Mouse (Mus musculus) embryonic facial prominence, embryonic 14.5 days (tissue): Measurements from ENCODE around the gene Hist1h4c. TPM values are rescaled to one million over a fixed set of nuclear protein-coding genes. Genes with fewer than 3 reads are reported as not detected.

Experiments used
- ATAC-seq: fragments of 200-750 bp; cut with Nextera tagmentation; 2 replicates; pipeline ENCODE4 v1.8.0; 2017; ENCODE audit warnings: low read depth, moderate number of reproducible peaks, moderate TSS enrichment
- DNase-seq: peaks from one replicate; pipeline ENCODE4 v3.0.0-alpha.2; 2015; ENCODE audit warnings: low spot score
- H3K27ac ChIP-seq: fragments of 300-500 bp; sonication (generic); replicated peaks from 2 replicates; pipeline ENCODE4 v1.5.1; 2014; ENCODE audit warnings: low read depth, mild to moderate bottlenecking, low read length, moderate library complexity
- H3K27me3 ChIP-seq: fragments of 300-500 bp; sonication (generic); replicated peaks from 2 replicates; pipeline ENCODE4 v1.6.1; 2014; ENCODE audit warnings: low read length; ENCODE audit not compliant: control insufficient read depth, insufficient read depth
- H3K36me3 ChIP-seq: fragments of 300-500 bp; sonication (generic); 2 replicates; pipeline ENCODE4 v1.6.1; 2014; ENCODE audit warnings: low read length, mixed read lengths; ENCODE audit not compliant: control insufficient read depth, insufficient read depth
- H3K4me1 ChIP-seq: fragments of 300-500 bp; sonication (generic); 2 replicates; pipeline ENCODE4 v1.6.1; 2014; ENCODE audit warnings: antibody characterized with exemption, low read length; ENCODE audit not compliant: control insufficient read depth, insufficient read depth
- H3K4me2 ChIP-seq: fragments of 300-500 bp; sonication (generic); 2 replicates; pipeline ENCODE4 v1.6.1; 2014; ENCODE audit warnings: low read depth, mild to moderate bottlenecking, low read length, moderate library complexity, mixed read lengths
- H3K4me3 ChIP-seq: fragments of 300-500 bp; sonication (generic); 2 replicates; pipeline ENCODE4 v1.5.1; 2014; ENCODE audit warnings: low read depth, mild to moderate bottlenecking, low read length
- H3K9ac ChIP-seq: fragments of 300-500 bp; sonication (generic); 2 replicates; pipeline ENCODE4 v1.6.1; 2014; ENCODE audit warnings: low read depth, mild to moderate bottlenecking, low read length, moderate library complexity, mixed read lengths
- H3K9me3 ChIP-seq: fragments of 300-500 bp; sonication (generic); 2 replicates; pipeline ENCODE4 v1.6.1; 2016; ENCODE audit warnings: low read length; ENCODE audit not compliant: control insufficient read depth
- WGBS: fragments of 180-500 bp; shearing (Covaris S2); extraction: QIAGEN DNeasy Blood & Tissue Kit; methylation state at CpG from one replicate; pipeline ENCODE4 v1.1.7; 2014; 5-methylcytosine and 5-hydroxymethylcytosine counted together
- polyA plus RNA-seq: library from polyadenylated mRNA; unstranded; fragments of >200 nt; fragmentation: Nextera tagmentation; extraction: Ambion mirVana; gene quantifications from 2 replicates; pipeline ENCODE4 v1.2.1, GENCODE M21; 2014

Hist1h4c gene
- polyA plus RNA-seq, 1 experiment from 2014 or later, result 5.8 TPM

DNA sequence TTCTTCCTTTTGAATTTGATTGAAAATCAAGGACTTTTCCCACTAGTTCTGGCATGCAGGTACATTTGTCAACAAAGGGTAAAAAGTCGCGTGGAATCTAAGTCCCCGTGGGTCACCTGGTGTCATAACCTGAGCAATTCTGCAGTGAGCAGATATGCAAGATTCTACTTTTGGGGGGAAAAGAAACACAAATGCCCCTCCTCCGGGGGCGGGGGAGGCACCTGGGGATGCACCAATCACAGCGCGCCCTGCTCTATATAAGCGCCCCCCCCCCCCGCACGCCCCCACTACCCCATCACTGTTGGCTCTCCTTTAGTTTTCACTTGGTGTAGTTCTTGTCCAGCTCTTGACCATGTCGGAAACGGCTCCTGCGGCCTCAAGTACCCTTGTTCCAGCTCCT, 2.7 kb downstream of the Hist1h4c start, which contains the start of gene Hist1h1t:
TSS of gene Hist1h1t (plus strand) at position 301 of the 400 bp plus-strand sequence.
- Histone ChIP-seq H3K4me3 (no peak within 1 kb of the TSS), H3K9ac (no peak within 1 kb of the TSS), H3K4me2 (peak within 1 kb of the TSS; percentile 19; the same call in 1 of the 2 replicates), H3K27ac (no peak within 1 kb of the TSS), H3K9me3 (no peaks in the 10 kb centered on the region), H3K27me3 (no peaks in the 10 kb centered on the region), H3K36me3 (no peaks in the 10 kb centered on the region), H3K4me1 (0 out of 2 replicates have a peak, but pooled peaks cover 3% of the 10 kb centered on the region)
- 44% methylated on average over 11 of the region's 13 CpGs for WGBS
- no peak for ATAC-seq
- DNase-seq, result no peak

DNA sequence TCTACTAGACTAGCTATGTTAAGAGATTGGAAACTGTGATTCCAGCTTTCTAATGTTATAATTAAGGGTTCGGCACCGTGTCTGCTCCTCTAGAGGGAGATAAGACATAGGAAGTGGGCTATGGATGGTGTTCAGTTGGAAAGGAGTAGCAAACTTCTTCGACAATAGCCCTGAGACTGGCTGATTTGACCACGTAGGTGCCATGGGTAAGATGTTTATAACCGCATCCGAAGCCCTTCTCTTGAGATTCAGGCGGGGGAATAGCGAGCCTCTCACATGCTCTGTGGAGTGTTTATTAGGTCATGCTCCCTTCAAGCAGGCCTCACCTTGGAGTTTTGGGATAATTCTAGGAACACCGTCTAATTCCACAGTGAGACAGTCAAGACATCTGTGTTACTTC, 3.3 kb downstream of the Hist1h4c start:
- Histone ChIP-seq H3K9me3 (no peaks in the 10 kb centered on the region), H3K9ac (no peak overlapping the region), H3K4me3 (no peak overlapping the region), H3K27me3 (no peaks in the 10 kb centered on the region), H3K4me1 (0 out of 2 replicates have a peak, but pooled peaks cover 3% of the 10 kb centered on the region), H3K4me2 (no peak overlapping the region), H3K27ac (no peak overlapping the region), H3K36me3 (no peaks in the 10 kb centered on the region)
- ATAC-seq (no peak), DNase-seq (no peak)
- WGBS, result 93% methylated on average over 9 of the region's 9 CpGs

DNA sequence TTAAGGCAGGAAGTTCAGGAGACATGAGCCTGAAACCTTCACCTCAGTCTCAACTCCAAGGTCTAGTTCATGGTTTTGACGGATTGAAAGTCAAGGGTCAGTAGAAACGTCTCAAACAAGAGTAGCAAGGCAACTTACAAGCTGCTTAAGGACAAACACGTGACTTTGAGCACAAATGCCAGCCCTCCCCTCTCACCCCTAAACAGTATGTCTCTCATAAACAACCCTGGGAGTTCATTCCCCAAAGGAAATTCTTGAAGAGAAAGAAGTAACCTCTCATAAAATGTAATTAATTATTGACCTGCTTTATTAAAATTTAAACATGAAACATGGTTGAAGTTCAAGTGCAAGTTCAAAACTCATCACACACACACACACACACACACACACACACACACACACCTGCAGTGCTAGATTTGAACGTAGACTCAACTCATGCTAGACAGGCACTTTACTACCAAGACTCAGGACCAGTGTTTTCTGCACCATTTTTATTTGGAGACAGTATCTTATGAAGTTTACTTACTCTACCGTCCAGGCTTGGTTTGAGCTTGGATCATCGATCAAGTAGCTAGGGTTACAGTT, 4.3 kb downstream of the Hist1h4c start:
- Histone ChIP-seq H3K36me3 (no peaks in the 10 kb centered on the region), H3K4me1 (0 out of 2 replicates have a peak, but pooled peaks cover 3% of the 10 kb centered on the region), H3K4me3 (no peak overlapping the region), H3K27ac (no peak overlapping the region), H3K9me3 (no peaks in the 10 kb centered on the region), H3K27me3 (no peaks in the 10 kb centered on the region), H3K4me2 (no peak overlapping the region), H3K9ac (no peak overlapping the region)
- no peak for ATAC-seq
- WGBS, result 80% methylated on average over 6 of the region's 6 CpGs
- no peak for DNase-seq

DNA sequence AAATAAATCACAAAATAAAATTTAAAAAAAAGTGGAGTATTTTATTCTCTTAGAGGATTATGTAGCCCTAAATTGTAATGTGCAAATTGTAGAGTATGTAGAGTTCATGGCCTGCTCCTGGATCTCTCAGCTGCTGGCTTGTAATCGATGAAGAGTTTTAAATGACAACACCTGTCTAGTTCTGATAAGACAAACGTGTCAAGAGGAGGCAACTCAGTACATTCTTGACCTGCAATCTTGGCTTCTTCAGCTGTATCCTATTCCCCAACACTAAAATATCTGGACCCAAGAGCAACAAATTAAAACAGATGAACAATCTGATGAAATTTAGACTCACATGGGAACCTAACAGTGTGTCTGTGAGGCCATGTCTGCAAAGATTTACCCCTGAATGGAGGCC, 8.8 kb downstream of the Hist1h4c start:
- DNase-seq, result no peak
- ATAC-seq, result no peak
- WGBS, result 69% methylated on average over 2 of the region's 2 CpGs

GRCm38 (mm10) chr13:23688956-23689355, 9.3 kb downstream of the Hist1h4c start:
- no peak overlapping the region for H3K4me3 ChIP-seq
- H3K27me3 ChIP-seq, result no peaks in the 10 kb centered on the region
- WGBS, result 95% methylated on average over 2 of the region's 2 CpGs
- no peak overlapping the region for H3K4me2 ChIP-seq
- ATAC-seq, result no peak
- no peak for DNase-seq
- H3K9ac ChIP-seq, result no peak overlapping the region
- H3K9me3 ChIP-seq, result no peaks in the 10 kb centered on the region
- H3K27ac ChIP-seq, result no peak overlapping the region
- H3K4me1 ChIP-seq, result peaks cover 10% of the 10 kb centered on the region; the same call in 1 of the 2 replicates
- H3K36me3 ChIP-seq, result no peaks in the 10 kb centered on the region

More for the DNA sequence above, 8.8 kb downstream of the Hist1h4c start:
- Histone ChIP-seq H3K27ac (no peak overlapping the region), H3K27me3 (no peaks in the 10 kb centered on the region), H3K4me2 (no peak overlapping the region), H3K9ac (no peak overlapping the region), H3K36me3 (no peaks in the 10 kb centered on the region), H3K4me3 (no peak overlapping the region), H3K4me1 (peaks cover 10% of the 10 kb centered on the region; the same call in 1 of the 2 replicates), H3K9me3 (no peaks in the 10 kb centered on the region)

DNA sequence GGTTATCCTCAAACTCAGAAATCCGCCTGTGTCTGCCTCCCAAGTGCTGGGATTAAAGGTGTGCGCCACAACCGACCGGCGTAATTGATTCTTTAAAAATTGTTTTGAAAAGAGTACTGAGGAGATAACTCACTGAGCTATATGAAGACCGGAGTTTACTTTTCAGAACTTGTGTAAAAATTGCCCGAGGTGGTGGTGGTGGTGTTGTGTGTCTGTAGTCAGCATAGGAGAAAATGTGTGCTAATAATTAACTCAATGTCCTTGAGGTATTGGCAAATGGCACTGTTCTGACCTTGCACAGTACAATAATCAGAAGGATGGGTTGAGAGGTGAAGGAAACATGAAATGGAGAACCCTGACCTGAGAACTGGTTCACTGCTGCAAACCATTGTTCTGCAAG, 10.3 kb downstream of the Hist1h4c start:
- WGBS, result 86% methylated on average over 7 of the region's 7 CpGs
- ATAC-seq (no peak), DNase-seq (no peak)
- no peak overlapping the region for H3K4me2 ChIP-seq
- H3K27me3 ChIP-seq, result no peaks in the 10 kb centered on the region
- H3K4me3 ChIP-seq, result no peak overlapping the region
- H3K9ac ChIP-seq, result no peak overlapping the region
- no peaks in the 10 kb centered on the region for H3K9me3 ChIP-seq
- no peak overlapping the region for H3K27ac ChIP-seq
- H3K36me3 ChIP-seq, result no peaks in the 10 kb centered on the region
- peaks cover 12% of the 10 kb centered on the region for H3K4me1 ChIP-seq

DNA sequence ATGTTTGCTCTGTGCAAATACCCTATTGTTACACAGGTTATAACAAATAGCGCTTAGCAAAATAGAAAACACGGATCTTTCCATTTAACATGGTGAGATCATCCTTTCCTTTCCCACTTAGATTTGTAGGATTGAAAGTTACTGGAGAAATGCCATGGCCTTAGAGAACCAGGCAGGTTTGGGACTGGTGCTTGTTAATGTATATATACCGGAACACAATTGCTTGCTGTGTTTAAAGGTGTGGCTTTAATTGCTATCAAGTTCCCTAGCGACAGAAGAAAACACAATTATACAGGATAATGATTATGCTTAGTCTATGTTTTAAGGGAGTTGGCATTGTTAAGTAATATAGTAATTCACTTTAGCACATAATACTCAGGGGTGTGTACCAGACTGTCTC, 11.1 kb downstream of the Hist1h4c start:
- Histone ChIP-seq H3K4me1 (peaks cover 16% of the 10 kb centered on the region), H3K36me3 (no peaks in the 10 kb centered on the region), H3K9me3 (no peaks in the 10 kb centered on the region), H3K4me2 (no peak overlapping the region), H3K27ac (no peak overlapping the region), H3K9ac (no peak overlapping the region), H3K27me3 (no peaks in the 10 kb centered on the region), H3K4me3 (no peak overlapping the region)
- 83% methylated on average over 4 of the region's 4 CpGs for whole genome bisulfite sequencing
- DNase-seq (peak; percentile 16), ATAC-seq (no peak)

DNA sequence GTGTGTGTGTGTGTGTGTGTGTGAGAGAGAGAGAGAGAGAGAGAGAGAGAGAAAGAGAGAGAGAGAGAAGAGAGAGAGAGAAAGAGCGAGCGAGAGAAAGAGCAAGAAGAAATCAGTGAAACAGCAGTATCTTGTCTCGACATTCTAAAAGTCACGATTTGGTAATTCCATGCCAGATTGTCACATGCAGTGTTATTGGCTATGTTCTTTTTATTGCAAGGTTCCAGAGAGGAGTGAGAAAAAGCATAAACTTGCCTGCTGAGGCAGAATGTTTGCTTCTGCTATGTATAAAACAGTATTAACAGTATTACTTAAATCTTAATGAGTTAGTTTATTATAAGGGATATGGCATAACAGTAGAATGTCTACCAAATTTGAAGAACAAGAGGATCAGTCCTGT, 12.3 kb downstream of the Hist1h4c start:
- ATAC-seq (no peak), DNase-seq (no peak)
- WGBS, result 39% methylated on average over 4 of the region's 4 CpGs
- Histone ChIP-seq H3K27me3 (no peaks in the 10 kb centered on the region), H3K9me3 (no peaks in the 10 kb centered on the region), H3K4me1 (peaks cover 16% of the 10 kb centered on the region), H3K4me3 (peak overlapping the region; percentile 50), H3K27ac (peak overlapping the region; percentile 99), H3K4me2 (peak overlapping the region; percentile 79), H3K36me3 (no peaks in the 10 kb centered on the region), H3K9ac (peak overlapping the region; percentile 79)
